Mouse (Mus musculus) heart, postnatal 14 days (tissue): ENCODE data around the gene Tec. TPM values are rescaled to one million over a fixed set of nuclear protein-coding genes. Genes with fewer than 3 reads are reported as not detected.
"Not testable (repeated sequence)": the region's sequence is repeated elsewhere in the genome, so short reads cannot be mapped to it uniquely, and the experiment has no call there.

Experiments
- DNase-seq, 2 experiments: peaks; one replicate each; pipeline ENCODE4 v3.0.0; 2021 to 2022
- intact Hi-C: fragments of 180-260 bp; cut with DNase I; formaldehyde crosslinking; loops from one replicate; pipeline ENCODE4 v1.15.1; 2025
- total RNA-seq, 2 experiments: library from RNA; stranded (reverse); gene quantifications; 2 replicates each; pipeline ENCODE4 v1.2.3; 2021

Gene Tec
- total RNA-seq, 2 experiments from 2014 or later: 11.0 to 11.9 TPM

DNA sequence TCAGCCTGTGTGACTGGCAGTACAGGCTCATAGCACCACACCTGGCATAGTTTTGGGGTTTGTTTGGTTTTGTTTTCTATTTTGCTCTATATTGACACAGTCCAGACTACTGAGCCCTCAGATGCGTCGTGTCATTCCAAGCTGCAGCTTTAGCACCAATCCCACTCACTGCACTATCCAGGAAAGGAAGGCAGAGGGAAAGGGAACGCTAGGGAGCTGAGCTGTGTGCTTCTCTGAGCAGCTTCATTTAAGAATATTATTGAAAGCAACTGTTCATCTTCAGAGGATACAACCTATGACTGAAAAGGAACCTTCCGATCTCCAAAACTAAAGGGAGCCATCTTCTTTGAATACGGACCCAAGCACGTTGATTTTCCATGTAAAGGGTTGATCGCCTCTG is 36.1 kb downstream of the Tec start:
- intact Hi-C loops: no loop called here
- DNase-seq: no peak

DNA sequence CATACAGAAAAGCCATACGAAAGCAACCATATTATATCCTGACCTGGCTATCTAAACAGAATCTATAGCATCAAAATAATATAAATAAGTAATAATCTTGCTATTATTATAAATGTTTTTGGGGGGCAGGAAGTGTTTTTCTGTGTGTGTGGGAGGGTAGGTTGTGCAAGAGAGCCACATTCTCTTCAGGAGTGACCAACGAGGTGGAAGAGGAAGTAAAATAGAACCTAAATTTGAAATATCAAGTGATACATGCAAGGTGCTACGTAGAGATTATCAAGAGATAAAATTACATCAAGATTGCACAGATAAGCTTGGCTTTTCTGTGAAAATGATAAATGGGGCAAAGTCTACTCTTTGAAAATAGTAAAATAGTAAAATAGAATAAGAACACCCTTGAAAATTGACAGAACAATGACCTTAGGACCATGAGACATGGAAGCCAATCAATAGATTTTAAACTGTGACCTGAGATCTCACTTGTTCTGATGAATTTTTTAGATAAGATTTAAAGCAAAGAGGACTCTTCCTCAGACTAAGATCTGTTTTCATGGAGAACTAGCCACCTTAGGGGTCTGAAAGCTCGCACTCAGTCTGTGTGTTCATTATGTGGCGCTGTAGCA is 37.2 kb downstream of the Tec start:
- no peak for DNase-seq

DNA sequence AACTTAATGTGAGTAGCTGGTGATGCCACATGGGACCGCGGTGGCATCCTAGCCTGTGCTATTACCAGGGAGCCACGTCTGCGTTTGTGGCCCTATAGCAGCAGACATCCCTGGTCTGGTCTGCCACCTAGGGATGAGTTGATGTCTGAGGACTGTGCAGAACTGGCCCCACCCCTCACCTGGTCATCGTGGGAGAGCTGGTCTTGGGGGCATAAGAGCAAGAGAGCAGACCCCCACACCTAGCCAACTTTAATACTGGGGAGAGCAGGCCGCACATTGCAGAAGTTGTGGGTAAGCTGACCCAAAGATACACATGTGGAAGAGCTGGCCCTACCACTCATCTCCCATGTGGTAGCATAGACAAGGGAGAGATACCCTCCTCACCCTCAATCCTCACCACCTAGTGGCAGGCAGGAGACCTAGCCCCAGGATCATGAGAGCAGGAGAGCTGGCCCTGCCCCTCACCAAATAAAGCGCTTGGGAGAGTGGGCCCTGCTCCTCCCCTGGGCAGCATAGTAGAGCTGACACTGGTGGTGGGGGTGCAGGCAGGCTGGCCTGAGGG is 38.7 kb downstream of the Tec start:
- intact Hi-C loops: no loop called here
- DNase-seq: no peak

More for the DNA sequence above, 37.2 kb downstream of the Tec start:
- intact Hi-C loops: no loop called here

DNA sequence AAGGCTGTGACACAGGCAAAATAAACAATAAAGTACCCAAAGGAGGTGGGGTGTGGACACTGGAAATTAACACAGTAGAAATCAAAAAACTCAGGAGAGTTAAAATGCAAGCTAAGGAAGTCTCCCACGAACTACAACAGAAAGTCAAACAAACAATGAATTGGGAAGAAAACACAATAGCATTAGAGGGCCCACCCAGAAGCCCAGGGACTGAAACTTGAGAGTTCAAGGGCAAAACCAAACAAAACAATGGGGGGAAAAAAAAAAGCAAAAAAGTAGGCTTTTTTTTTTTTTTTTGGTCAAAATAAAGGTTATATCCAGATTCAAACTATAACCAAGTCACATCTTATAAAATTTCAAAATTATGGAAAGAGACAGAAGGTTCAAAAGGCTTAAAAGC is 39.9 kb downstream of the Tec start:
- DNase-seq: no peak
- intact Hi-C loops: no loop called here

DNA sequence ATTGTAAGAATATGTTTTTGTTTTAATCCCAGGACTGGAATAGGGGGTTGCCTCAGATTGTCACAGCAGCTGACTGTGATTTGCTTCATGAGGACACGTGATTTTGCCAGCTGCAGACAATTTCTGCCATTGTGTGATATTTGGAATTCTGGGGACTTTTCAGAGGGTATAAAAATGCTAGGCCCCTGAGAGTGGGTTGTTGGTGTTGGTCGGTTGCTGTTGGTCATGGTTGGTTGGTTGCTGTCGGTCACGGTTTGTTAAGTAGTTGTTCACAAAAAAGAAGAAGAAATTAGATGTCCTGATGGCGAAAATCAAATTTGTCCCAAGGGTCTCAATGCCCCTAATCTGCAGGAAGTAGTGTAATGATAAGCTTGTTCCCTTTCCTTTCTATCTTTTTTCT is 40.8 kb downstream of the Tec start:
- intact Hi-C loops: no loop called here
- DNase-seq: no peak

DNA sequence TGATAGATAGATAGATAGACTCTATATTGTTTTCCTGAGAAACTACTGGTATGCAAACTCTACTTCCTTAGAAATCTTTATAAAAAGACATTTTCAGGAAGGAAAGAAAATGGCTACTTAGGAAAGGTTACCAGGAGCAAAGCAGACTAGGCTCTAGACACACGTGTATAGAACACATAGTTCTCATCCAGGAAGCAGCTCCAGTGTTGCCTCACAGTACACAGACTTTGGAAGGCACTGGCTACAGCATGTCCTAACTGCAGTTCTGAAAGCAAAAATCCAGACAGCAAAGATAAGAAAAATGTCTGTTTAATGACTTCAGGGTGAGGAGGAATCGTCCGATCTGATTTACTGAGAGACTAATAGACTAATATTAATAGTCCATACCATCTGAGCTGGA is 41.8 kb downstream of the Tec start:
- DNase-seq: no peak
- intact Hi-C loops: no loop called here

DNA sequence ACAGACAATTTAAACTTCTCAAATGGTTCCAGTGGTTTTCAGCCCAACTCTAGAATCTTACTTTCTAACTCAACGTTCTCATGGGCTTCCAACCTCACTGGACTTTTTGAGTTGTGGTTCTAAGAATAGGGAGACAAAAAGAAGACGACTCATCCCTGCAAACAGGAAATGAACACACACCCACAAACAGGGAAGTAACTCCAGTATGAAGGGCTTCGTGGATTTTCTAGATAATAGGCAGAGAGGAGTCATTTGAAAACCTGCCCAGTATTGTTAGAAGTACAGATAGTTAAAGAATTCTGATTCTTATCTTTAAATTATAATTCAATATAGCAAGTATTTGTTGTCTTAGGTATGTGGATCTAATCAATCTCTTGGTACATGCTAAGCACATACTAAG is 47.6 kb downstream of the Tec start:
- intact Hi-C loops: no loop called here

DNA sequence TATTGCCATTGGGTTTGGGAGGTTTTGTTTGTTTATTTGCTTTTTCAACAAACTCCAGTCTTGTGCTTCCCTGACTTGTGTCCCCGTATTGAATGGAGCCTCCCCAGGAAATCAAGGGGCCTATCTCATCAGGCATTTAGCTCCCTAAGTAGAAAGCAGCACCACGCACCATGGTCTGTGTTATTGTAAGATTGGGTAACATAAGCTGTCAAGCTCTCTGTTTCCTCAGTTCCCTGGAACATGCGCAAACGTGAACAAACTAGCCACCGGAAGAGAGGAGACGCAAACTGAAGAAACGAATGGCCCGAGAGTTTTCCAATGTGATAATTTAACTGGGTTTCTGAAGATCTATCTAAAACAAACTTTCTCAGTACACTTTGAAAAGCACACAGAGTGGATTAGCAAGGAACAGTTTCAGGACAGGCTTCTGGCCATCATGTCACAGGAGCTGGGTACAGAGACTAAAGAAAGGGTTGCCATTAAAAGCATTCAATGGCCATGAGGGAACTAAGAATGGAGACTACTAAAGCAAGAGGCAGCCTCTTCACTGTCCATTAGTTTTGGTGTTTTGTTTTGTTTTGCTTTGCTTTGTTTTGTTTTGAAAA is 48.1 kb downstream of the Tec start:
- intact Hi-C loops: no loop called here
- DNase-seq: no peak

More for the DNA sequence above, 47.6 kb downstream of the Tec start:
- no peak for DNase-seq

GRCm38 (mm10) chr5:72818513-72819180 is 49.6 kb downstream of the Tec start:
- intact Hi-C loops: no loop called here
- no peak for DNase-seq

- intact Hi-C loops: no loop called here
- no peak for DNase-seq
Observed at GRCm38 (mm10) chr5:72817523-72818091, 50.7 kb downstream of the Tec start.

GRCm38 (mm10) chr5:72816960-72817359 is 51.3 kb downstream of the Tec start:
- intact Hi-C loops, DNase-seq: not testable (repeated sequence)

GRCm38 (mm10) chr5:72816491-72816890 is 51.8 kb downstream of the Tec start:
- intact Hi-C loops: no loop called here
- no peak for DNase-seq

DNA sequence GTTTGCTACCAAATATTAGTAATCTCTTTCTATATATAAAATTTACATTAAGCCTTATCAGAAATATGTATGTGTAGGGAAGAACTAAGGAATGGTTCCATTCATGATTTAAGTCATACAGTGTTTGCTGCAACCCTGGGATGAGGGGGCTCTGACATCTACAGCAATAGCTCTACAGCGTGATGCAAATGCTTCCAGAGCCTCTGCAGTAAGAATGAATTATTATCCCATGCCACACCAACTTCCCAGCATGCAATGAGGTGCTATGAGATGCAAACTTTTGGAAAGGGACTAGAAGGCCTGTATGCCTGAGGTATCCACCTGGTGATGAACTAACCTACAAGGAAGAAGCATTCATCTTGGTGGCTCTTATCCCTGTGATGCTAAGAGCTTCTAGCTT is 52.2 kb downstream of the Tec start:
- intact Hi-C loops: no loop called here
- DNase-seq: no peak

DNA sequence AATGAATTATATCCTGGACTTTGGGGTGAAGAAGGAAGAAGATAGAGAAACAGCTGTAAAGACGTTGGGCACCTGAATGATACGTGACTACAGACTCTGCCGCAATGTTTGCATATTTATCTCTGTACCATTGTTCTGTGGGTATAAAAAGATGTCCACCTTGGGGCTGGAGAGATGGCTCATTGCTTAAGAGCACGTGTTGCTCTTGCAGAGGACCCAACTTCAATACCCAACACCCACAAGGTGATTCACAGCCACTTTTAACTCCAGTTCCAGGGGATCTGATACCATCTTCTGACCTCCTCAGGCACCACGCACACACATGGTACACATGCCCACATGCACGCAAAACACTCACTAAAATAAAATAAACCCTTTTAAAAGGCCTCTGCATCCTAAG is 52.9 kb downstream of the Tec start:
- DNase-seq: no peak
- intact Hi-C loops: no loop called here

GRCm38 (mm10) chr5:72814072-72814471 is 54.2 kb downstream of the Tec start:
- intact Hi-C loops: no loop called here

DNA sequence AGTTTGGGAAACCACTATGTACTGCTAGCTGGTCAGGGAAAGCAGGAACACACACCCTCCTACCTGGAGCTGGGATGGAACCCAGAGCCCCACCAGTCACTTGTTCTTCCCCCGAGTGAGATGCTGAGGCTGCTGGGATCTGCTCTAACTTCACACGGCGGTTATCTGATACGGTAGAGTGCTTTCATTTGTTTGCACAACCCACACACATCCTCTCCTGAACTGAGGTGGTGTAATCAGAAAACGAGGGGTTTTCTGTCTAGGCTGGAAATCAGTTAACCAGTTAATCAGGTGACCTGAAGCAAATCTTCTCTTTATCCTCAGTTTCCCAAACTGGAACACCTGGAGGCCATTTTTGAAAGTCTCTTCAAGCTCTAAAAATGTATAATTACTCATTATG is 55.4 kb downstream of the Tec start:
- intact Hi-C loops: no loop called here
- no peak for DNase-seq

More at GRCm38 (mm10) chr5:72814072-72814471, 54.2 kb downstream of the Tec start:
- no peak for DNase-seq

- DNase-seq: no peak
- intact Hi-C loops: no loop called here
Observed at GRCm38 (mm10) chr5:72812328-72812727, 56.0 kb downstream of the Tec start.

- DNase-seq: no peak
- intact Hi-C loops: no loop called here
Observed at GRCm38 (mm10) chr5:72811397-72811796, 56.9 kb downstream of the Tec start.

DNA sequence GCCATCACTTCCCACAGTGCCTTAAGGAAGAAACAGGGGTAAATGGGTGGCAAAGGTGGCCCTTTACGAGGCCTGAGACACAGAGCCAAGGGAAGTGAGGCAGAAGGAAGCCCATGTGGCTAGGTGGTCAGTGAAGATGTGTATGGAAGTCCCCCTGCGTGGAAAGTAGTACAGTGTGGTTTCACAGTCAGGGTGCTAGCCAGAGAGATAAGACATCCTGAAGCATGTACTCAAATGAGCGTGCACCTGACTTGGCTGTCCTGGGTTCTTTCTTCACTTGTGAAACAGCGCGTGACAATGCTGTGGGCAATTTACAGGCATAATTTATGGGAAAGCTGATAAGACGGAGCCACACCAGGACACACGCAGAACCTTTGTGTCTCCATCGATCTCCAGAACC is 57.3 kb downstream of the Tec start:
- no peak for DNase-seq
- intact Hi-C loops: no loop called here

DNA sequence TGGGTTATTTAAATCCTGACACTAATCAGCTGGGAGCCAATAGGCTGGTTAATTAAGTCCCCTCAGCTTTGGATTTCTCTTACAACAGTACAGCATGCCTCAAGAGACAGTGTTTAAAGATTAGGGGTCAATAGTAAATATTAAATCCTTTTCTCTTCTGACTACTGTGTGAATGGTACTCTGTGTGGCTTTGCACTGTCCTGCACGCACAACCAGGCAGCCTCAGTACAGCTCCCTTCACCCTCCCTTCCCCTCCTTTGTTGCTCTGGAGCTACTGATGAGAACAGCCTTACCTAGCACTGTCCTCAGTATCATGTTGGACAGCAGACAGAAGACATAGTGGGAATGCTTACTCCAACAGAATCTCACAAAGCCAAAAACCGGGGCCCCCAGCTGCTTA is 58.8 kb downstream of the Tec start:
- intact Hi-C loops: no loop called here
- DNase-seq: no peak

- DNase-seq: peak; percentile 31 to 40
- intact Hi-C loops: no loop called here
Observed at GRCm38 (mm10) chr5:72808456-72809111, 59.7 kb downstream of the Tec start.
